Mouse (Mus musculus) left cerebral cortex, postnatal 14 days (tissue): Measurements from ENCODE around the gene Ubap1l. TPM values are rescaled to one million over a fixed set of nuclear protein-coding genes. Genes with fewer than 3 reads are reported as not detected.

Experiments used
- DNase-seq, 2 experiments: peaks; one replicate each; pipeline ENCODE4 v3.0.0; 2021 to 2022; ENCODE audit warnings: low spot score in 2 of 2, mixed read lengths in 1 of 2
- intact Hi-C: fragments of 180-260 bp; cut with DNase I; formaldehyde crosslinking; loops from one replicate; pipeline ENCODE4 v1.15.1; 2025
- total RNA-seq, 2 experiments: library from RNA; stranded (reverse); gene quantifications; 2 replicates each; pipeline ENCODE4 v1.2.3; 2021

Gene Ubap1l
- total RNA-seq, 2 experiments from 2014 or later, result 3.3 to 3.7 TPM

DNA sequence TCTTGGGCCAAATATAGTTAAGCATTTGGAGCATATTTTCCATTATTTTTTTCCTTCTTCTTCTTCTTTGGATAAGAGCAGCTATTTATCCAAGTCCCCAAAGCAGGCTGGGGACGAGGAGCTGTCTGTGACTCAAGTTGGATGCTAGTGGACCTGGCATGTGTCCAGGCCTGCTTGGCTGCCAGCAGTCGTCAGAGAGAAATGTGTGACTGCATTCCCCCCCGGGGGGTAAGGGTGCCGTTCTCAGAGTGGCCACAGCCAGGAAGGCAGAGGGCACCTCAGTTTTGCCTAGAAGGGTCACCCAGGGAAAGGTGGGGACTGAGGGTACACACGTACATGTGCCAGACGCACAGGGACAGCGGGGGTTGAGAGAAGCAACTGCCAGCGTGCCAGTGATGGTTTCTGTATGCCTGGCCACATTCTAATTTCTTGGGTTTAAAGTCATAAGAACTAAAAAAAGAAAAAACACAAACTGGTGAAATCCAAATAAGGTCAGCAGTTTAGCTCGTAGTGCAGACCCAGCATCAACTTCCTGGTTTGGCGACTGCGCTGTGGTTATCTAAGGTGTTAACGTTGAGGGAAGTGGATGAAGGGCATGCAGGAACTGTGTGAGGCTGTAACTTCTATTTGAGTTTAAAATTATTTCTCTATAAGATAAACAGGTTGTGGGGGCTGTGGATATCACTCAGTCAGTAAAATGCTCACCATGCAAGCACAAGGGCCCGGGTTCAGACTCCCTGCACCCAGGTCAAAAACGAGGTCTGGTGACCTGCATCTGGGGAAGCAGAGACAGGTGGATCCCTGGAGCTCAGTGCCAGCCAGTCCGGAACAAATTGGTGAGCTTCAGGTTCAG lies 43.7 kb downstream of the Ubap1l start:
- intact Hi-C loops, result no loop called here
- peak; percentile 65 to 74 for DNase-seq

GRCm38 (mm10) chr9:65405184-65405449 lies 44.3 kb downstream of the Ubap1l start:
- no peak for DNase-seq
- intact Hi-C loops, result no loop called here

GRCm38 (mm10) chr9:65407327-65407726 lies 46.5 kb downstream of the Ubap1l start:
- intact Hi-C loops, result no loop called here
- DNase-seq, result no peak

DNA sequence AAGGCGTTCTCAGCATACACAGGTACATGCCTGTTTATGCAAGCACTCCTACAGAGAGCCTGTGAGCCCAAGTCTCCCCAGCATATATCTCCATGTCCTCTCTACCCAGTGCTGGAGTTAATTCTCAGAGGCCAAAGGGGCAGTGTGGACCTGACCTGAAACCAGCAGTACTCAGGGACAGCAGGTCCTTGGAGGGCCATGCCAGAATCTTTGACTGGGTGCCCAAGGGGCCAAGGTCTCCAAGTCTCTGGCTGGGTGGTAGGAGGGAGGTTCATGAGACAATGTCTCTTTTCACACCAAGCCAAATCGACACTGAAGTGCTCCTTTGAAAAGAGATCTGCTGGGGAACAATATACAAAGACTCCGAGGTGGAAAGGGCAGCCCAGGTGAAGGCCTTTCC lies 47.0 kb downstream of the Ubap1l start:
- DNase-seq, result no peak
- intact Hi-C loops, result no loop called here

GRCm38 (mm10) chr9:65408871-65409295 lies 48.0 kb downstream of the Ubap1l start:
- intact Hi-C loops, result no loop called here
- no peak for DNase-seq

- intact Hi-C loops, result no loop called here
- no peak for DNase-seq
Measured at GRCm38 (mm10) chr9:65410378-65410777, 49.5 kb downstream of the Ubap1l start.

DNA sequence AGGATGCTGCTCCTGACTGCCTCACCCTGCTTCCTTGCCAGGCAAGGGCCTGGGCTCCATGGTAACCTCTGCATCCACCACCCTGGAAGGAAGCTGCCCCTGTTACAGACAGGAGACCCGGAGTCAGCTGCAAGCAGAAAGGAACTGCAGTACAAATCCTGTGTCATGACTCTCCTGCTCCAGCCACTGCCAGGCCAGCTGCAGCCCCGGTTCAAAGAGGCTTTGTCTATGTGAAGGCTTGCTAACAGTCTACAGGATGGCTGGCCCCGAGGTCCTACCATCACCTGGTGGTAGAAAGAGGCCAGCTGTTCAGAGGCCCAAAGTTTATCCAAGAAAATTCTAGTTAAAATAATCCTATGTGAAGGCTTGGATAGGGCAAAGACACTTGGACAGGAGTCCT lies 50.5 kb downstream of the Ubap1l start:
- no peak for DNase-seq
- intact Hi-C loops, result no loop called here

DNA sequence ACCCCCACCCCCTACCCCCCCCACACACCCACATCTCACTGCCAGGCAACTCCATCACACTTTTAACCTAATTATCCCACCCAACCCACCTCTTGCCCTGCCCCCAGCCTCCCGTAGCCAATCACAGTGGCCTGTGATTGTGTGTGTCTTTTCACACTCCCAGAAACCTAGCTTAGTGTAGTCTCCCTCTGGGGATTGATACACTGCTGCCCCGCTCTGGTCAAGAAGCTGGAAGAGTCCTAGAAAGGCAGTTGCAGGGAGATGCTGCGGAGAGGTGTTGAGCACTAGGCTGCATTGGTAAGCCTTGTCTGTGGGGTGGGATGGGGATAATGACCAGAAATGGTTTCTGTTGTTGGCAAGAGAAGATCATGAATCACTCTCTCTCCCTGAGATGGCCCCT lies 56.9 kb downstream of the Ubap1l start:
- intact Hi-C loops, result no loop called here
- DNase-seq, result no peak

- DNase-seq, result no peak
- intact Hi-C loops, result no loop called here
Measured at GRCm38 (mm10) chr9:65419633-65420032, 58.8 kb downstream of the Ubap1l start.

DNA sequence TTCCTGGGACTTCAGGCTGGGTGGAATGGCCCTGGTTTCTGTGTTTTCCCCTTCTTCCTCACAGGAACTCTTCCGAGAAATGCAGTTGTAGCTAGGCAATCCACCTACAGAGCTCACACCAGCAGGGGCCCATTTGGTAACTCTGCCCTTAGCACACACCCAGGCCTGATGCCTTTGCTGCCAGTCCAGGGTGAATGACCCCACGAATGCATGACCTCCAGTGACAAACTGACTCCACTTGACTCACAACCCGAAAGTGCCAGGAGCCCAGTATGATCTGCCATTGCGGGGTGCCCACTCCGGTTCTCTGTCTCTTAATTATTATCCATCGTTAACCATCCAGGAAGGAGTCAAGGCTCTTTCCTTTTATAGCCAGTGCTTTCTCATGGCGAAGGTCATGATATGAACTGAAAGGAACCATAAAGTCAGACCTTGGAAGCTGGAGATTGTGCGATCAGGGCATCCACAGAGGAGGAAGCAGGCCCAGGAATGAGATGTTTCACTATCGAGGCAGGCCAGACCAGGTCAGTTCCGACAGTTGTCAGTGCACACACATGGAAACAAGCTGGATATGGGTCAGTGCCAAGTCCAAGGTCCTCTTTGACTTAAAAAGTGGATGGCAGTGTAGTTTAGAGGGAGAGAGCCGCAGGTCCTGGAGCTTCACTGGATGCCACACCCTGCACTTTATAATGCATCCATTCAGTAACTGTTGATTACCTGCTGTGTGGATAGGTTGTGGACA lies 62.1 kb downstream of the Ubap1l start, which contains the start of gene Slc51b:
TSS of gene Slc51b (minus strand) at position 196 of the 742 bp plus-strand sequence.
- intact Hi-C loops, result no loop called here
- DNase-seq, result no peak

DNA sequence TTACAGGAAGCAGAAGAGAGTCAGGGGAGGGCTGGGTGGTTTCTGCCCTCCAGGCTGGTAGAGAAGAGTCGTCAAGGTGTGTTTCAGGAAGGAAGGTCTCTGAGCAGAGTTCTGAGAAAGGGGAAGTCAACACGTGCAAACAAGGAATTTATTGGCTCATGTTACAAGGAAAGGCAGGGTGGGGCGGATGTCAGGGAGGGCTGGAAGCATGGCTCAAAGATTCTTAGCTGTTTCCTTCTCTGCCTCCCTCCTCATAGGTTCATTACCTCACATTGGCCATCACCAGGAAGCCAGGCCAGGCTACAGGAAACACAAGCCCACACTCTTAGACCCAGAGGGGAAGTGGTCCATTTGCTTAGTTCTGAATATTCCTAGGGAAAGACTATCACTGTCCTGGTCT lies 63.6 kb downstream of the Ubap1l start:
- intact Hi-C loops, result no loop called here

DNA sequence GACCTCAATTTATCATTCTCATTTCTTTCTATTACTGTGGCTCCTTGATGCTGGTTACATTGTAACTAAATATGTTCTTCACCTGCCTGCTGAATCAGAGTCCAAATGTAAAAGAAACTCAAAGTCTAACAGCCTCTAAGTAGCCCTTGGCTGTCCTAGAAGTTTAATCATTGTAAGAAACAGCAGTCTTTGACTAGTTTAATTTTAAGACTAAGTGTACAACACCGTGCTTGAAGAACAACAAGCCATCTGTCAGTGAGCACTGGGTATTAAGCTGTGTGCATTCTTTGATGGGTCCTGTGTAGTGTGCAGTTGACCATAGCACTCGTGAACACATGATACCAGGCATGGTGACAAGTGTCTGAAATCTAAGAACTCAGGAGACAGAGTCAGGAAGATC lies 66.7 kb downstream of the Ubap1l start:
- no peak for DNase-seq
- intact Hi-C loops, result no loop called here

More for the DNA sequence above, 63.6 kb downstream of the Ubap1l start:
- DNase-seq, result no peak

DNA sequence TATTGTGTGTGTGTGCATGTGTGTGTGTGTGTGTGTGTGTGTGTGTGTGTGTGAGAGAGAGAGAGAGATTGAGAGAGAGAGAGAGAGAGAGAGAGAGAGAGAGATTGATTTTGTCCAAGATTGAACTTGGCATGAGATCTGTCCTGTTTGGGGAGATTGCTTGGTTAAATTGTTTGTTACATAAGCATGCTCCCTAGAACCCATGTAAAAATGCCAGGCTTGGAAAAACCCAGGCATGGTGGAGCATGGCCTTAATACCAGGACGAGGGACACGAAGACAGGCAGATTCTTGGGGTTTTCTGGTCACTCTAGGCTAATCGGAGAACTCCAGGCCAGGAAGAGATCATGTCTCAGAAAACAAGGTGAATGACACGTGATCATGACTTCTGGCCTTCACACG lies 67.2 kb downstream of the Ubap1l start:
- DNase-seq, result no peak
- intact Hi-C loops, result no loop called here

Other genes with a start within 250 kb of the Ubap1l start
- 1 to 10 TPM; 2.8 to 3.8 TPM for gene Igdcc3, start 219.9 kb upstream of the Ubap1l start, total RNA-seq
- 1 to 10 TPM; 3.1 to 3.9 TPM for gene Parp16, start 165.7 kb upstream of the Ubap1l start, total RNA-seq
- gene Cilp, start 95.9 kb upstream of the Ubap1l start, total RNA-seq, result not detected
- gene Clpx, start 66.8 kb upstream of the Ubap1l start, total RNA-seq, result 10 to 100 TPM; 27.3 to 28.3 TPM
- 10 to 100 TPM; 21.5 to 22.6 TPM for gene Pdcd7, start 14.9 kb upstream of the Ubap1l start, total RNA-seq
- under 1 TPM in 1 of 2 experiments, not detected in 1; 0.15 TPM for gene Kbtbd13, start 30.6 kb downstream of the Ubap1l start, total RNA-seq
- 1 to 10 TPM; 2.6 to 3.3 TPM for gene Rasl12, start 37.5 kb downstream of the Ubap1l start, total RNA-seq
- not detected for gene Slc51b, start 61.9 kb downstream of the Ubap1l start, total RNA-seq
- 10 to 100 TPM; 16.3 to 18.5 TPM for gene Mtfmt, start 74.7 kb downstream of the Ubap1l start, total RNA-seq
- 10 to 100 TPM; 27.0 to 27.8 TPM for gene Spg21, start 99.9 kb downstream of the Ubap1l start, total RNA-seq
- 1 to 10 TPM; 3.1 TPM for gene Ankdd1a, start 159.2 kb downstream of the Ubap1l start, total RNA-seq
- gene Plekho2, start 219.0 kb downstream of the Ubap1l start, total RNA-seq, result 1 to 10 TPM; 6.5 to 9.6 TPM
- under 1 TPM; 0.42 to 0.82 TPM for gene Pif1, start 226.1 kb downstream of the Ubap1l start, total RNA-seq